Mouse (Mus musculus): Measurements from ENCODE around the gene Psmc3.

Psmc3 gene

DNA sequence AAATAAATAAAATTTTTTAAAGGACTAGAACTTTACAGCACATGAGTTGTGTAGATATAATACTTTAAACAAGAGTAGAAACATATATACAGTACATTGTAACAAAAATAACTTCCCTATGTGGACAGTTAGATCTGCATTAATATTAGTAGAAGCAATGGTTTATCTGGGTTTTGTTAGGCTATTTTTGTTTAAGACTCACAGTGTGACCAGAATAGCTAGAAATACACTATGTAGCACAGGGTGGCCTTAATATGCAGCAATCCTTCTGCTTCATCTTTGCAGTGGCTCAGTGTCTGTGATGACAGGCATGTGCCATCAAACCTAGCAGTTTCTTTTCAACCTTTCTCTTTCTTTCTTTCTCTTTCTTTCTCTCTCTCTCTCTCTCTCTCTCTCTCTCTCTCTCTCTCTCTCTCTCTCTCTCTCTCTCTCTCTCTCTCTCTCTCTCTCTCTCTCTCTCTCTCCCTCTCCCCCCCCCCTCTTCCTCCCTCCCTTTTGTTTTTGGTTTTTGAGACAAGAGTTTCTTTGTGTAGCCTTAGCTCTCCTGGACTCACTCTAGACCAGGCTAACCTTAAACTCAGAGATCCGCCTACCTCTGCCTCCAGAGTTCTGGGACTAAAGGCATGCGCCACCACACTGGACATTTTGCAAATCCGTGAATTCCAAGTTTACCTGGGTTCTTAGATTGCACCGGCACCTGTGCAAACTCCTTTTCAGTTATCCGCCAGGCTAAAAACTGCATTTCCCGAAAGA, 452 bp upstream of the Psmc3 start:
- DNase-seq = no peak

DNA sequence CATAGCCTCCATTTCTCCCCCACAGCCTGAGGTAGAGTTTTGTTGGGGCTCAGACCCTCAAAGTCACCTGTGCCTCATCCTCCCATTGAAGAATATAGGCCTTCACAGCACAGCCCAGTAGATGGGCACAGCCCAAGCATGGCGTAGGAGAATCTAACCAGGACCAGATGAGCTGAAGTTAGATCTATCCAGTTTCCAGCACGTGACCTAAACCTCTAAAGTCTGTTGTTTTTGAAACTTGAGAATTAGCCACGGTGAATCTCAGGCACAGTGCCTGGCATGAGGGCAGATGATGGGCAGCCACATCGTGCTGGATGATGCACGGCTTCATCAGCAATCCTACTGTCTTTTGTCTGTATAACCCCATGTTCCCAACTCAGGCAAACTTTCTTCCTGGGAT, 4.6 kb downstream of the Psmc3 start:
- DNase-seq = no peak

GRCm38 (mm10) chr2:91059376-91059775, 5.6 kb downstream of the Psmc3 start:
- no peak for DNase-seq

DNA sequence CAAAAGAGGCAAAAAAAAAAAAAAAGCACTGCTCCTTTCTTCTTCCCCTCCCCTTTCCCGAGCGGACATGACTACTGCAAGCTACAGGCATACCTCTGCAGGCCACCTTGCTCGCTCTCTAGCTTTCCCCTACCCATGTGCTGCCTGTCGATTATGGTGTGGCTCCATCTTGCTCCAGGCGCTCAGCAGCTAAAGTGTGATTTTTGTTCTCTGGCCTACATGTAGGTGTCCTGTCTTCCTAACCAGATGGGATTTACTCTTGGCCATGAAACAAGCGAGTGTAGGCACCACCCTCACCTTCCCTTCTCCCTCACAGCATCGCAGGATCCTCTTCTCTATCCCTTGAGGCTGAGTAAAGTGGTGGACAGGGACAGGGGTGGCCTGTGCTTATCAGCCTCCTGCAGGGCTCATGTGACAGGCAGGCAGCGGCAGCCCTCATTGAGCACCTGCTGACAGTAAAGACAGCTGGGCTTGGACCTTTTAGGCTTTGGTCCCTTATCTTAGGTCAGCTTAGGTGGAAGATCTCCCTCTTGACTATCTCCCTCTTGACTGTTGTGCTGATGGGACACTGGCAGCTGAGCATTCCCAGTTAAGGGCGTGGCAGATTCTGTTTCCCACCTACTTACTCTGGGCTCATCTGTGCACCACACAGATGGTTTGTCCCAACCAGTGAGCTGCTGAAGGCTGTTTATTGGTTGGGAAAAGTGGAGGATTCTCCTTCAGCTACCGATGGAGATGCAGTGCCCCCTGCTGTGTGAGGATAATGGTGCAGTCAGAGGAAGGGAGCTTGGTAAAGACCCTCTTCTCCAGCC, 6.9 kb downstream of the Psmc3 start:
- DNase-seq = no peak

GRCm38 (mm10) chr2:91061849-91062481, 8.2 kb downstream of the Psmc3 start:
- DNase-seq = no peak

DNA sequence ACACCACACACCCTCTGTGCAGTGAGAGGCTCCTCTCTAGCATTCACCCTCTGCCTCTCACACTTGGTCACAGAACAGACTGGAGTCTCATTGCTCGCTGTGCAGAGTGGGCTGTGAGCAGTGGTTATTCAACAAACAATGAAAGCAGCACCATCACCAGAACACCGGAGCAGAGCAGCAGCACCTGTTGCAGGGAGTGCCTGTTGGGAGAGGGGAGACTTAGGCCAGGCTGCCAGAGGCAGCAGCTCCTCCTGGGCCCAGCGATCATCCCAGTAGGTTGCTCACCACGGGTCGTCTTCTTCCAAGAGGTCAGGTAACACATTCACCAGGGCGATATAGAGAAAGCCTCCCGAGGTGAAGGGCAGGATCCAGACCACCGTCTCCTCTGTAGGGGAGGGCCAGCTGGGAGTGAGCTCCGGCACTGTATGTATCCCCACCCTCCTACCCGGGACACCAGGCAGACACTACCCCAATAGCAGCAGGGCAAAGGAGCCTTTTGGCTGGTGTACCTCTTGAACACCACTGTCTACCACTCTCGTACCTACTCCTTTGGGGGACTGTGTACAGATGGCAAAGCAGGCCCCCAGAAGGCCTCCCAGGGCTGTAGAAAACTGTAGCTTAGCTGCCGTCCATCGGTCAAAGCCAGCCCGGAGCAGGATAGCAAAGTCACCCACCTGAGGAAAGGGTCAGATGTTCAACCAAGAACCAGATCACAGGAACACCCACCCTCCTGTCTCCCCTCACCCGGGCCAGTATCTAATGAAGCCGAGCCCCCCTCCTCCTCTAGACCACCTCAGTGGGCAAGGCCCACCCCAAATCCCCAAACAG, 9.2 kb downstream of the Psmc3 start:
- DNase-seq = no peak

DNA sequence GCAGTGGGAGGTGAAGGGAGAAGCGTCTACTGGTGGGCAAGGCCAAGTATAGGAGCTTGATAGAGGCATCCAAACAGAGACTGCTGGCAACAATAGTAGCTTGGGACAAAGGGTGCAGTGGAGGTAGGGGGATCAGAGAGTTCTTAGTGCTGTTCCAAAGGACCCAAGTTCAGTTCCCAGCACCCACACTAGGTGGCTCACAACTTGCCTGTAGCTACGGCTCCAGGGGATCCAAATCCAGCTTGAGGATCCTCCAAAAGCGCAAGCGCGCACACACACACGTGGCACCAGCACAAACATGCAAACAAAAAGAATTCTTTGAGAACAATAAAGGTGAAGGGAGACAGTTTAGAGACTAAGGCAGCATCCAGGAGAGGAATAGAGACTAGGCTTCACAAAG, 10.4 kb downstream of the Psmc3 start:
- DNase-seq = no peak

GRCm38 (mm10) chr2:91065544-91065943, 11.7 kb downstream of the Psmc3 start:
- DNase-seq = peak; percentile 50

GRCm38 (mm10) chr2:91066455-91066854, 12.6 kb downstream of the Psmc3 start:
- DNase-seq = no peak

- no peak for DNase-seq
Observed at GRCm38 (mm10) chr2:91068162-91068871, 14.5 kb downstream of the Psmc3 start.

DNA sequence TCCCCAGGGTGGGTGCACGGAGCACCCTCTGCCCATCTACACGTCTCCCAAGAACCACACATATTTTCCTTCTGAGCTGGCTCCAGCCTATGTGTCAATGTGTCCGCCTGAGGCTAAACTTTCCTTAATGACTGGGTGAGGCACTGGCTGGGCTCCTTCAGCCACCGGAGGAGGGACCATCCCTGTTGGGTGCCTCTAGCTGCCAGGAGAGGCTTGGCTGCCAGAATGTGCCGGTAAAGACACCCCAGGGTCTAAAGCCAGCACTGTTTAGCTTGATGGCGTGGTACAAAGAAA, 15.0 kb downstream of the Psmc3 start:
- no peak for DNase-seq

- peak; percentile 32 for DNase-seq
Observed at GRCm38 (mm10) chr2:91069306-91070000, 15.6 kb downstream of the Psmc3 start.

DNA sequence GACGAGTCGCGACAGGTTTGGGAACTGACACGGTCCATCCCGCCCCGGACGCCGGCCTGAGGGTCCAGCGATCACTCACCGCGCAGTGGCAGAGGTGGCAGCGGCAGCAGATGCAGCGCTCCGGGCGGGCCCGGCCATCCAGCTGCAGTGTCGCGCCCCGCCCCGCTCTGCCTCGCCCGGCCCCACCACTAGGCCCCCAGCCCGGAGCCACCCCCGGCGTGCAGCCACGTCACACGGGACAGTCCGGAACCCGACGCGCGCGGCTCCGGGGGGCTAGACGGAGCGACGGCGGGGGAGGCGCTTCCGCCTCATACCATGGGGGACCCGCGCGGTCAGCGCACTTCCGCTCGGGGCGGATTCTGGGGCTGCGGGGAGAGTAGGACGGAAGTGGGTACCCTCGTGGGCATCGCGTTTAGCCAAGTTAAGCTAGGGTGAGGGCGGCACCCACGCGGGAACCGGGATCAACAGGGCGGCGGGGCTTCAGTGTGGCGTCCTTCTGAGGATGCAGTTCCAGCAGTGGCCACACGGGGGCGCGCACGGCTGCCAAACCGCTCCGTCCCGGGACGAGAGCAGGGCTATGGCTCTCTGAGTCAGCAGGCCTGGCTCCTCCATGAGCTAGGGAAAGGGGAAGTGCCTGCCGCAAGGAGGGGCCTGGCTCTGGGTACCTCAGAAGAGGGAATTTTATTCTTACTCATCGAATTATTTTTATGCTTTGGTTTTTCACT, 16.4 kb downstream of the Psmc3 start, which contains the start of gene Slc39a13:
TSS of gene Slc39a13 (minus strand) at position 342 of the 725 bp plus-strand sequence.
- peak; percentile 97 for DNase-seq

GRCm38 (mm10) chr2:91071059-91071458, 17.2 kb downstream of the Psmc3 start:
- no peak for DNase-seq

- no peak for DNase-seq
Observed at GRCm38 (mm10) chr2:91072092-91072491, 18.3 kb downstream of the Psmc3 start.

DNA sequence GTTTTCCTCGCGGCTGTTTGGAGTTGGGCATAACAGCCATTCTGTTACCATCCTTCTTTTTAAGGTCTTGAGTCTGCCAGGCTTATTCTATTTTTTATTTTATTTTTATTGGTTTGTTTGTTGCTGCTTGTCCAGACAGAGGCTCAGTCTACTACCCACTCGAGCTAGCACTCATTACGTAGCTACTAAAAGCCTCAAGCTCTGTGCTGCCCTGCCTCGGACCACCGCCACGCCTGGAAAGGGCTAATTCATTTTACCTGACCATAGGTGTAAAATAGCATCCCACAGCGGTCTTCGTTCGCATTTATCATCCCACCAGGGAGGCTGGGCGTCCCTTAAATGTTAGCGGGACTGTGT, 24.1 kb downstream of the Psmc3 start:
- no peak for DNase-seq

GRCm38 (mm10) chr2:91078314-91079025, 24.7 kb downstream of the Psmc3 start:
- DNase-seq = no peak

GRCm38 (mm10) chr2:91079026-91079384, 25.2 kb downstream of the Psmc3 start:
- no peak for DNase-seq

DNA sequence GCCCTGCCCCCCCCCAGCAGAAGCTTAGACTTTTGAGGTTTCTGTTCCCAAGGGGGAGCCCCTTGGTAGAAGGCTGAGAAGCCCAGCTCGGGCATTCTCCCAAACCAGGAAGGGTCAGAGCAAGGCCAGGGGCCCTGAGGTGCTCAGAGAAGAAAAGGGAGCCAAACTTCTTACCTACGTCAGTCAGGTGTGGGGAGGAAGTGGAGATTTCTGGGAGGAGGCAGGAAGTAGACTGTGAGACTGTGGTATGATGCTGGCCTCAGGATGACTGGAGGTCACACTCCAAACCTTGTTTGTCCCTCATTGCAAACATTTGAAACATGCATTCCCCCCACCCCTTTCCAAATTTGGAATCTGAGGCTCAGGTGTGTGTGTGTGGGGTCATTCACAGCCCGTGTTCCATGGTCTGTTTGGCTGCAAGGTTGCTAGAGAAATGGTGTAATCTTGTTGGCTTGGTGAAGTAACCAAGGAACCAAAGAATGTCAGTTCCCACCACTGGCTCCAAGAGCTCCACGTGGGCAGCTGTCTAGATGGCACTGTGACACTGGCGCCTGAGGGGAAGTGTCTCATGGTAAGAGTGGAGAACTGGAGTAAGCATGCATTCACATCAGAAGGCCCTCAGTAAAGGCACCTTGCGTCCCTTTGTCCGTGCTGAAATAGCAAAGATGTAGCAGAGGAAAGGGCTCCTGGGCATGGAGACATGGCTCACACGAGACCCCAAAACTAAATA, 27.1 kb downstream of the Psmc3 start:
- no peak for DNase-seq

Data from cerebellum, adult 8-10 months (tissue).